Mouse (Mus musculus) lung, adult 18-20 months (tissue): ENCODE measurements around the gene Top2b.

ENCODE experiments used
- DNase-seq, 2 experiments: peaks; one replicate each; pipeline ENCODE4 v3.0.0; 2022; ENCODE audit warnings: mixed read lengths in 2 of 2

The Top2b gene

GRCm38 (mm10) chr14:16364878-16365337 lies at the start of gene Top2b:
Gene Top2b, plus strand, starts transcription at chr14:16365179.
- DNase-seq = peak; percentile 97

GRCm38 (mm10) chr14:16316715-16317114 lies 48.3 kb upstream of the Top2b start:
- DNase-seq = no peak

DNA sequence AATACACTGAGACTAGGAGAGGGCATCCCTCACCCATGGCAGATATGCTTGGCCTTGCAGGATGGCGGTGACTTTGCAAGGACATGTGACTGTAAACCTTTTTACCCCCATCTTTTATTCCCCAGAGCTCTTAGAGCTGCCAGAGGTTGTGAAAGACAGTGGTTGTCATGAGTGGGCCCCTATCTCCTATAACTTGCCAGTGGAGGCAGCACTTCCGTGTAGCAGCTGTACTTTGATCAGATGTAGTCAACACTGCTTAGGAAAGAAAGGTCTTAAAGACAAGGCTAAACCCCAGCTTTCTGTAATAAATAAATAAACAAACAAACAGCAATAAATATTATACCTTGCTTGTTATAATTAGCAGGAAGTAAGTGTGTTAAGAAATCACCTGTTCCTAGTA lies 45.2 kb upstream of the Top2b start:
- DNase-seq = no peak

DNA sequence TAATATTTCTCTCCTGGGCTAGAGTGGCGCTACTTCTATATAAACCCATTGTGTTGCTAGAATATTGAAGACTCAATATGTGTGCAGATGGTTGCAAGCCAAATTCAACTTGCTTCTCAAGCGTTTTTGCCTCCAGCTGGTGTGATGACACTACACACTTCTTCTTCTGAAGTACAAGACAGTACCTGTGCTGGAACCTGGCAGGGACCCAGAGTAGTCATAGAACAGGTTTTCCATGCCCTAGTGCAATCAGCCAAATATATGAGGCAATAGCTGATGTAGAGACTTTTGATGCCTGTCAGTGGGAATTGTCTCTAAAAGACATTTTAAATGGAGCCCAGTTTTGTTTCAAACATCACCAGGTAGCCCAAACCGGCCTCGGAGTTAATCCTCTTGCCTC lies 40.6 kb upstream of the Top2b start:
- DNase-seq = no peak

DNA sequence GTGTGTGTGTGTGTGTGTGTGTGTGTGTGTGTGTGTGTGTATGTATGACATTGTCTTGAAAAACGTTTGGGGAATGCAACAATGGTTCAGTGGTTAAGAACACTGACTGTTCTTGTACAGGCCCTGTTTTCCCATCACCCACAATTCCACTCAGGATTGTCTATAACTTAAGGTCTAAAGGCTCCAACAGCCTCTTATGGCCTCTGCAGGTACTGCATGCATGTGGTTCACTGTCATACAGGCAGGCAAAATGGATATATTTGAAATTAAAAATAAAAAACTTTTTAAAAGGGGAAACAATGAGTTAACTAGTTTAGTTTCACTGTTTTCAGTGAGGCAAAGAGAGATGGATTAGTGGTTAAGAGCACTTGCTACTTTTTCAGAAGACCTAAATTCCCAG lies 39.8 kb upstream of the Top2b start:
- DNase-seq = no peak

GRCm38 (mm10) chr14:16328531-16328930 lies 36.4 kb upstream of the Top2b start:
- no peak for DNase-seq

GRCm38 (mm10) chr14:16328959-16329480 lies 36.0 kb upstream of the Top2b start:
- DNase-seq = no peak

DNA sequence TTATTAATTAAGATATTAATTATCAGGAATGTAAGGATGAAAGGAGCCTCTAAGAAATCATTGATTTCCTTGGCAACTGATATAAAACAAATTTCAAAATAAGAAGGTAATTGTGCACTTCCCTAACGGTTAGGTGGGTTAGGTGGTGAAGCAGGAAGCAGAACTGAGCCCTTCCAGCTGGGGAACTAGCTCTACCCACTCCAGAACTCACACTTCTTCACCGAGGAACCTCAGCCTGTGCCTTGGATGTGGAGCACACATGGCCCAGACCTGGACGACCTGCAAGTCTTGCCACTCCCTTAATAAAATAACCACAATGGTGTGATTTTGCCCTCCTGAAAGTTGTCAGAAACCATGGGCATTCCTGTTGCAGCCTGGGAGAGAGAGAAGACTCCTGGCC lies 35.2 kb upstream of the Top2b start:
- no peak for DNase-seq

- DNase-seq = no peak
These were observed 30.7 kb upstream of the Top2b start for GRCm38 (mm10) chr14:16334260-16334659.

- no peak for DNase-seq
These were observed 29.1 kb upstream of the Top2b start for GRCm38 (mm10) chr14:16335835-16336417.

GRCm38 (mm10) chr14:16347505-16347904 lies 17.5 kb upstream of the Top2b start:
- no peak for DNase-seq

DNA sequence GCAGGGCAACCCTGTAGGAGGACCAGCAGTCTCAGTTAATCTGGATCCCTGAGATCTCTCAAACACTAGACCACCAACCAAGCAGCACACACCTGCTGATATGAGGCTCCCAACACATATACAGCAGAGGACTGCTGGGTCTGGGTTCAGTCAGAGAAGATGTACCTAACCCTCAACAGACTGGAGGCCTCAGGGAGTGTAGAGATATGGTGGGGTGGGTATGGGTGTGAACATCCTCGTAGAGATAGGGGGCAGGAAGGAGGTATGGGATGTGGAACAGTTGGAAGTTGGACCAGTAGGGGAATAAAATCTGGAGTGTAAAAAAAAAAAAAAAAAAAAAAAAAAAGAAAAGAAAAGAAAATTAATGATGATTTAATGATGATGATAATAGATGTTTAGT lies 5.3 kb upstream of the Top2b start:
- DNase-seq = no peak

DNA sequence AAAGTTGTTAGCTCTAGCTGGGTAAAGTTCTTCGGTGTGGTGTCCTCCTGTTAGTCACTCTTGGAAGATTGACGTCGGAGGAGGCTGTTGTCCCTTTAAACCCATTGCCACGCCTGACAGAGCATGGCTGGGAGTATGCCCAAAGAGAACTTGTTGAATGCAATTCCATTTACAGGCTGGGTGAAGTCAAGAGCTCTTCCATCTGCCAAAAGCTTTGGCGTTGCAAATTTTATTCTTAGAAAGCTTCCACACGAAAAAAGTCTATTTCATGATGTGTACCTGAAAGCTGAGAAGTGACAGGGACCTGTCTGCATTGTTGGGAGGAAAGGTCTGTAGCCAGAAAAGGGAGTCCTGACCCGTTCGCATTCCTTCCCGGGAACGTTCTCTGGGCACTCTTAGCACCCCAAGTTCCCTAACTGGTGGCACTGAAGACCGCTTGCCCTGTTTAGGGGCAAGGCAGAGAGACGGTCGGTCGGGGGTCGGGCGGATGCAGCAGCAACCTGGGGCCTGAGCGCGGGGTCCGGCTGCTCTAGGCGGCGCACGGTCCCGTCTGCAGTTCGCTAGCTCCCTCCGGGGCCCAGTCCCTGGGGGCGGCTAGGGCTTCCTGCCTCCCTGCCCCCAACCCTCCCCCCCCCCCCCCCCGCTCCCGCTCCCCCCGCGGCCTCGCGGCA lies 683 bp upstream of the Top2b start:
- DNase-seq = peak; percentile 34 to 65

DNA sequence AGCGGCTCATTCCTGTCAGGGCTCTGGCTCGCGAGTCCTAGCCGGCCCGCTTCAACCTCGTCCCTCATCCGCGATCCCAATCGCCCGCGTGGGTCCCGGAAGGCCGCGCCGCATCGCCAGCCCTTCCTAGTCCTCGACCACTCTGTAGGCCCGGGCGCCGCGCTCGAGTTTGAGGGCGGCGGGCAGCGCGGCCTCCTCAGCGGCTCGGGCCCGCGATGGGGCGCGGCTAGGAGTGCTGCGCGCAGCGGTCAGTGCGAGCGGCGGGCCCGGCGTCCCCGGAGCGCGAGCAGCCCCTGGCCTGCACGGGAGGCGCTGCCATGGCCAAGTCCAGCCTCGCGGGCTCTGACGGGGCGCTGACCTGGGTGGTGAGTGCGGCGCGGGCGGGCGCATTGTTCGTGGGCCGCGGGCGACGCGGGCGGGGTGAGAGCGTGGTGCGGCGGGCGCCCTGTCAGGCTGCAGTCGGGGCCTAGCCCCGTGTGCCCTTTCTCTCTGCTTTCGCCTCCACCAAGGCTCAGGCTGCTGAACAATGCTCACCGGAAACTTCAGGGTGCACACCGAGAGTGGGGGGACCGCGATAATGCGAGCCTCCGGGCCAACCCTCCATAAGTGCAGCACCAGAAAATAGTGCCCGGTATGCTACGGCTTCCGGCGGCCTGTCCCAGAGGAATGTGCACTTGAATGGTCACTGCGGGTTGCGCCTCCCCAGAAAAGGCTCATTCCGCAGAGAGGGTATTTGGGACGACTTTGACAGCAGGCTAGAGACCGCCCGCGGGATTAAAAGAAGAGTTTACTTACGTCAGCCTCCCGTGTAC lies 589 bp downstream of the Top2b start:
- peak; percentile 67 for DNase-seq

GRCm38 (mm10) chr14:16366174-16366889 lies 1.4 kb downstream of the Top2b start:
- no peak for DNase-seq

GRCm38 (mm10) chr14:16366986-16367385 lies 2.0 kb downstream of the Top2b start:
- DNase-seq = no peak

DNA sequence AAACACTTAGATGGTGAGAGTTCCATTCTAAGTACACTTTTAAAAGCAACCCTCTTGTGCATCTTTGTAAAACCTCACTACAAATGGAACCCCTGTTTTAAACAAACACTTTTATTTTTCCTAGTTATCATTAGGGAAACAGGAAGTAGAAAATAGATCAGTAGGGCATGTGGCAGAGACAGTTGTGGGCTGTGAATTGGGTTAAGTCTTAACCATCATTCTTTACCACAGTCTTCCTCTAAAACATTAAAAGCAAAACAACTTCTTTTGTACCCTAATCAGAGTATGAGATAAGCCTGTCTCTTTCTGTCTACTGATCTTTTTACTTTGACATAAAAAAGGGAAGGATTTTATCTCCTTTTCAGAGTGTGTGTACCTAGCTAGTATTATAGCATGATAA lies 7.8 kb downstream of the Top2b start:
- DNase-seq = no peak

GRCm38 (mm10) chr14:16373190-16373589 lies 8.2 kb downstream of the Top2b start:
- DNase-seq = no peak

DNA sequence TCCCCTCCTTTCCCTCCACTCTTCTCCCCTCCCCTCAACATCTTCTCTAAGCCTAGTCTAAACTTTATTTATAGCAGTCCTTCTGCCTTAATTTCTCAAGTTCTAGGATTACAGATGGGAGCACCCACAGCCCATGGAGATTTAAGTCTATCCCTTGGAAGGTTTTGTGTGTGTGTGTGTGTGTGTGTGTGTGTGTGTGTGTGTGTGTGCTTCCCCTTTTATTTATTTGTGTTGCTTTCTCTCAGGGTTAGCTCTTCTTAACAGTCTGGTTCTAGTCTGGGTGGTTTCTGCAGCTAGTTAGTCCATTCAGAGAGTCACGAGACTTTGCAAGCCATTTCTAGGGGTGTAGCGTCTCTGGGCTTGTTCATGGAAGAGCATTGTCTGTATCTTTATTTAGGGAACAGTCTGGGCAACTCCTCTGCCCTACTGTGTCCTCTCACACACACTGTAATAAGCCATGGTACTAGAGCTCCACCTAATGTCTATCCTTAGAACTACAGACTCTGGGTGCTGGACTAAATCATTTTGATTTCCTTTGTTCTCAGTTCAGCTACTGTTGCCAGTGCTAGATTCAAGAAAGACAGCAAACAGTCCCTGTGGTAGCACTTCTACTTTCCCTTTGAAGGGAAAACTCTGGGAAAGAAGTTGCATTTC lies 15.1 kb downstream of the Top2b start:
- DNase-seq = peak in 1 of 2 experiments; percentile 68

- no peak for DNase-seq
These were observed 19.8 kb downstream of the Top2b start for GRCm38 (mm10) chr14:16384783-16385182.

- no peak for DNase-seq
These were observed 40.2 kb downstream of the Top2b start for GRCm38 (mm10) chr14:16405187-16405586.

GRCm38 (mm10) chr14:16414163-16414562 lies 49.2 kb downstream of the Top2b start:
- no peak for DNase-seq
